Mouse (Mus musculus) forebrain, embryonic 13.5 days (tissue): ENCODE measurements around the gene Pnisr. TPM values are rescaled to one million over a fixed set of nuclear protein-coding genes. Genes with fewer than 3 reads are reported as not detected.

Experiments
- ATAC-seq: fragments of 200-750 bp; cut with Nextera tagmentation; 2 replicates; pipeline ENCODE4 v1.8.0; 2017
- H3K27ac ChIP-seq: fragments of 300-500 bp; sonication (generic); 2 replicates; pipeline ENCODE4 v1.5.1; 2015; ENCODE audit warnings: inconsistent platforms, mild to moderate bottlenecking, moderate library complexity
- H3K27me3 ChIP-seq: fragments of 300-500 bp; sonication (generic); 2 replicates; pipeline ENCODE4 v1.6.1; 2015; ENCODE audit warnings: mild to moderate bottlenecking, inconsistent platforms
- H3K36me3 ChIP-seq: fragments of 300-500 bp; sonication (generic); 2 replicates; pipeline ENCODE4 v1.6.1; 2015; ENCODE audit warnings: mild to moderate bottlenecking, inconsistent platforms; ENCODE audit not compliant: poor library complexity, severe bottlenecking
- H3K4me1 ChIP-seq: fragments of 300-500 bp; sonication (generic); 2 replicates; pipeline ENCODE4 v1.6.1; 2015; ENCODE audit warnings: inconsistent platforms
- H3K4me2 ChIP-seq: fragments of 300-500 bp; sonication (generic); 2 replicates; pipeline ENCODE4 v1.6.1; 2015; ENCODE audit warnings: inconsistent platforms, mild to moderate bottlenecking, moderate library complexity
- H3K4me3 ChIP-seq: fragments of 300-500 bp; sonication (generic); 2 replicates; pipeline ENCODE4 v1.5.1; 2015; ENCODE audit warnings: mild to moderate bottlenecking, inconsistent platforms
- H3K9ac ChIP-seq: fragments of 300-500 bp; sonication (generic); 2 replicates; pipeline ENCODE4 v1.6.1; 2015; ENCODE audit warnings: mild to moderate bottlenecking, inconsistent platforms
- H3K9me3 ChIP-seq: fragments of 300-500 bp; sonication (generic); replicated peaks from 2 replicates; pipeline ENCODE4 v1.6.1; 2016; ENCODE audit warnings: inconsistent platforms
- WGBS: fragments of 180-500 bp; shearing (Covaris S2); methylation state at CpG from one replicate; pipeline ENCODE4 v1.1.7; 2015; 5-methylcytosine and 5-hydroxymethylcytosine counted together
- polyA plus RNA-seq: library from polyadenylated mRNA; unstranded; fragments of >200 nt; fragmentation: Nextera tagmentation; extraction: Ambion mirVana; gene quantifications from 2 replicates; pipeline ENCODE4 v1.2.1, GENCODE M21; 2015

Gene Pnisr
- polyA plus RNA-seq, 1 experiment from 2014 or later = 200 TPM

DNA sequence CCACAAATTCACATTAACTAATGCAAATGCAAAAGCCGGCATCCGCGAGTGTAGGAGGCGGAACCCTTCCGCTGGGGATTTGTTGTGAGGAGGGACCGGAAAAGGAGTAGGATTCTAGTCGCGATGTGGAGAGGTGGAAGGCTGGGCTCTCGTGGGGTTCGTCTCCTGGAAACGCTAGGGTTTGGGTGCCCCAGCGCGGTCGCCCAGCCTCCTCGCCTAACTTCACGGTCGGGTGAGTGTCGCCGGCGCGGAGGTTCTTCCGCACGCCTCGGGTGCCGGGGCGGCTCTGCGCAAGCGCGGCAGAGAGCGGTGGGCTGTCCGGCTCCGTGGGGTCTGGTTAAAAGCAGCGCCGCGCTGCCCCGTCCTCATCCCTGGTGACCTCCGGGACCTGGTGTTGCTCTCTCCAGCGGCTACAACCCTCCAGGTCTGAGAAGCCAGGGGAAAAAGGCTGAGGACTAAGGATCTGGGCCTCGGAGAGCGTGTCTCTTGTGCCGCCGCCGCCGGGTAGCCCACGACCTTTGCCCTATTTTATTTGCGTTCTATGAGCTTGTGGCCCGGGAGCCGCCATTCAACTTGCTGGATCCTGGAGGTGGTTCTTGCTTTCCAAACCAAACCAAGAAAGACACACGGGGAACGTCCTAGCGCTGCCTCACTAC is 32.3 kb downstream of the Pnisr start, which contains the start of gene Coq3:
TSS of gene Coq3 (plus strand) at position 109 of the 656 bp plus-strand sequence.
- Histone ChIP-seq H3K4me1 (peaks cover 8% of the 10 kb centered on the region; the same call in 1 of the 2 replicates), H3K9ac (peak within 1 kb of the TSS; percentile 87), H3K4me2 (peak within 1 kb of the TSS; percentile 60), H3K27ac (peak within 1 kb of the TSS; percentile 91), H3K27me3 (no peaks in the 10 kb centered on the region), H3K9me3 (no peaks in the 10 kb centered on the region), H3K36me3 (peaks cover 16% of the 10 kb centered on the region), H3K4me3 (peak within 1 kb of the TSS; percentile 66)
- under 1% methylated on average over 49 of the region's 51 CpGs for WGBS
- peak; percentile 96 for ATAC-seq

DNA sequence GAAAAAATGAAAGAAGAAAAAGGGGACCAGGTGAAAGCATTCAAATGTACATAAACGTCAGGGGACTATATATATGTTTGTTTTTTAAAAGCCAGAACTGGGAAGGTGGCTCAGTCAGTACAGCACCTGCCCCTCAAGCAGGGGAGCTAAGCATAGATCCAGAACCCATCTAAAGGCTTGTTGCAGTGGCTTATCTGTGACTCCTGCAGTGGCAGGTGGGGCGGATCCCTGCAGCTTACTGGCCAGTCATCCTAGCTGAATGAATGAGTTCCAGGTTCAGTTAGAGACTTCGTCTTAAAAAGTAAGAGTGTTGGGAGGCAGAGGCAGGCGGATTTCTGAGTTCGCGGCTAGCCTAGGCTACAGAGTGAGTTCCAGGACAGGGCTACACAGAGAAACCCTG is 35.4 kb downstream of the Pnisr start:
- WGBS = 90% methylated on average over 6 of the region's 6 CpGs
- H3K27ac ChIP-seq = no peak overlapping the region
- no peak overlapping the region for H3K4me2 ChIP-seq
- no peak overlapping the region for H3K9ac ChIP-seq
- peaks cover 8% of the 10 kb centered on the region; the same call in 1 of the 2 replicates for H3K4me1 ChIP-seq
- H3K36me3 ChIP-seq = no peaks in the 10 kb centered on the region
- no peak for ATAC-seq
- no peaks in the 10 kb centered on the region for H3K27me3 ChIP-seq
- H3K9me3 ChIP-seq = no peaks in the 10 kb centered on the region
- H3K4me3 ChIP-seq = no peak overlapping the region

DNA sequence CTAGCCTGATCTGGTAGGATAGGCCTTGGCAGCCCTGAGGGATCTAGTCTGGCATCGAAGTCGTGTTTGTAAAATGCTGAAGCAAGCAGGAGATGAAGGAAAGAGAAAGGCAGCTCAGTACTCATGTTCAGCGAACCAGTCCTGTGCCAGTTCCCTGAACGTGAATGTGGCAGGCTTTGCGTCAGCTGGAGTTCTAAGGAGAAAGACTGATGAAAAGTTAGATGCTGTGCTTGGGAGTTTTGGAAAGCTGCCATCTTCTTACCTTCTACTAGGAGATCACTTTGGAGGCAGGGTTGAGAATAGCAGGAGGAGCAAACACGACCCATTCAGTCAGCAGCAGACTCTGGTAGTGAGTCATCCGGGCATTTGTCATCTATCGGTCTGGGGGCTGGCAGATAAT is 38.4 kb downstream of the Pnisr start:
- ATAC-seq = no peak
- Histone ChIP-seq H3K27ac (no peak overlapping the region), H3K9me3 (no peaks in the 10 kb centered on the region), H3K9ac (no peak overlapping the region), H3K4me1 (no peaks in the 10 kb centered on the region), H3K4me2 (no peak overlapping the region), H3K4me3 (no peak overlapping the region), H3K27me3 (no peaks in the 10 kb centered on the region), H3K36me3 (no peaks in the 10 kb centered on the region)
- WGBS = 89% methylated on average over 8 of the region's 8 CpGs

Other genes with a start within 250 kb of the Pnisr start
- gene Prdm13, start 161.6 kb upstream of the Pnisr start, polyA plus RNA-seq = 0.38 and 0.46 TPM in 2 replicates
- 68.8 and 72.1 TPM in 2 replicates for gene Ccnc, start 119.9 kb upstream of the Pnisr start, polyA plus RNA-seq
- 9.0 and 9.8 TPM in 2 replicates for gene Usp45, start 80.4 kb upstream of the Pnisr start, polyA plus RNA-seq
- gene Tstd3, start 80.4 kb upstream of the Pnisr start, polyA plus RNA-seq = 18.1 and 18.4 TPM in 2 replicates
- gene Coq3, start 32.1 kb downstream of the Pnisr start, polyA plus RNA-seq = 12.5 and 13.4 TPM in 2 replicates
- 14.5 and 15.2 TPM in 2 replicates for gene Faxc, start 83.7 kb downstream of the Pnisr start, polyA plus RNA-seq